Mouse (Mus musculus): ENCODE measurements around the gene Foxo1.
A peak's percentile ranks its signal among the peaks of the same experiment; 100 is the strongest.

The Foxo1 gene

GRCm38 (mm10) chr3:52267652-52268486 lies at the start of gene Foxo1:
Gene Foxo1, plus strand, starts transcription at chr3:52268336.
- peak; percentile 91 to 93 for DNase-seq

- no peak for DNase-seq
These were observed 49.3 kb upstream of the Foxo1 start for GRCm38 (mm10) chr3:52218864-52219263.

DNA sequence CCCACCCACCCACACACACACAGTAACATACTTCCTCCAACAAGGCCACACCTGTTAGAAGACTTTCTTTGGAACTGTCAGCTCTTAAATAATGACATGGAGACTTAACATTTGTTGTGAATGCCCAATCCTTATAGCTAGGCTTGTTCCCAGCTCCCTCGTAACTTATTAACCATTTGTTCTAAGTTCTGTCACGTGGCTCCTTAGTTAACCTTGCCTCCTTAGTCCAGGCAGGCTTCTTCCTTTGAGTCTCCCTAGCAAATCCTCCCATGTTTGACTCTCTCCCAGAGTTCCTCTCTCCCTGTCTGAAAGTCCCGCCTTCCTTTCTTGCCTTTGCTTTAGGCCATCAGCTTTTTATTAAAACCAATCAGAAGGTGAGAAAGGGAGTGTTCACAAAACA lies 47.1 kb upstream of the Foxo1 start:
- DNase-seq = no peak

- no peak for DNase-seq
These were observed 46.2 kb upstream of the Foxo1 start for GRCm38 (mm10) chr3:52221931-52222330.

GRCm38 (mm10) chr3:52236488-52236887 lies 31.6 kb upstream of the Foxo1 start:
- DNase-seq = no peak

GRCm38 (mm10) chr3:52237136-52237535 lies 31.0 kb upstream of the Foxo1 start:
- DNase-seq = no peak

DNA sequence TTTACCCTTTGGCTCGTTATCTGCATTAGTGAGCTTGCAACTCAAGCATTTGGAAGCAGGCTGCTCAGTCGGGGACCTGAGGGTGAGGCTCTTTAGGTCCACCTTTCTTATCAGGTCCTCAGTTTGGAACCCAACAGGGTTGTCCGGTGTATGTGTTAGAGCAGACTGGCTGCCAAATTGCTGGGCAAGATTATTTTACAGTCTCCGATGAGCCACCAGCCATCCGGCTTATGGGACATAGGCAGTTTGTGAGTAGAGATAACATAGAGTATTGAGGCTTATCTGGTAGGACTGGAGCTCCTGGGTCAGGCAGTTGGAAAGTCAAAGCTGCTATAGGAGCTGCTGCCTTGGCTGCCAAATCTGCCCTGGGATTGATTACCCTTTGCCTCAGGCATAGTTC lies 27.1 kb upstream of the Foxo1 start:
- no peak for DNase-seq

- peak; percentile 32 to 52 for DNase-seq
These were observed 25.6 kb upstream of the Foxo1 start for GRCm38 (mm10) chr3:52242457-52243105.

GRCm38 (mm10) chr3:52243271-52244021 lies 24.7 kb upstream of the Foxo1 start:
- peak; percentile 27 to 39 for DNase-seq

GRCm38 (mm10) chr3:52245996-52246830 lies 21.9 kb upstream of the Foxo1 start:
- no peak for DNase-seq

DNA sequence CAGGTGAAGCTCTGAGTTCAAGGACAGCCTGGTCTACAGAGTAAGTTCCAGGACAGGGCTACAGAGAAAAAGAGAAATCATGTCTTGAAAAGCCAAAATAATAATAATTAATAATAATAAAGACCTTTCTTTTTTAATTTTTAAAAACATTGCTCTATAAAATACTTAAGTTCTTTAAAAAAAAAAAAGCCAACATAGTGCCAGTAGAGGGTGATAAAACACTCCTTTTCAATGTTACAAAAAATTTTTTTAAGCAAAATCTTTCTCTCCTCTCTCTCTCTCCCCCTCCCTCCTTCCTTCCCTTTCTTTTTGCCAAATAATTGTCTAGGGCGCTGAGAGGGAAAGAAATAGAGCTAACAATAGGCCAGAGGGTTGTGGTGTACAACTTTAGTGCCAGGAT lies 17.0 kb upstream of the Foxo1 start:
- DNase-seq = no peak

- peak; percentile 34 to 48 for DNase-seq
These were observed 14.3 kb upstream of the Foxo1 start for GRCm38 (mm10) chr3:52253656-52254461.

GRCm38 (mm10) chr3:52254496-52254895 lies 13.6 kb upstream of the Foxo1 start:
- no peak for DNase-seq

DNA sequence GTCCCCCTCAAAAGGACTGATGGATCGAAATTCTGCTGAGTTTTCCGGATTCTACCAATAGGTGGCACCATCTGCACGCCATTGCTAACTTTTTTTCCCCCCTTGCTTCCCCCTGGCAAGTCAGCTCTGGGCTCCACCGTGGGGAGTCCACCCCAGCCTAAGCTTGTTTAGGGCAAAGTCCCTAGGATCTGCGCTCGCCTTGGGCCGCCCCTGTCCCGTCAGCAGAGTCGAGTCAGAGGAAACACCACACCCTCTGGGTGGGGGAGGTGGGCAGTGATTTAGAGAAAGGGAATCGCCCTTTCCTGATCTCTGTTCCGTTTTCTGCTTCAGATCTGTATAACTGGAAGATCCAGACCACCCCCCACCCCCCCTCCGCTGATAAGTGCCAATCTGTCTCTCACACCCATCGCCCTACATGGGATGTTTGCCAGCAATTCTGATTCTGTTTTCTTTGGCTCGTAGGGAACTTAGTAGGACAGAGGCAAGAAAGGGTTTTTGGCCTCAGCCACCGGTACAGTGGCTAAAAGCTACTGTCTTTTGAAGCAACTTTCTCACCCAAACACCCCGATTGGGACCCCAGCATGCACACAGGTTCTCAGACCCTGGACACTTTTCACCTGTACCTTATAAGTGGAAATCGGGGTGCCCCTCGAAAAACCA lies 10.2 kb upstream of the Foxo1 start:
- DNase-seq = peak; percentile 52 to 61

- DNase-seq = no peak
These were observed 9.6 kb upstream of the Foxo1 start for GRCm38 (mm10) chr3:52258532-52258931.

- DNase-seq = peak; percentile 76 to 80
These were observed 5.5 kb upstream of the Foxo1 start for GRCm38 (mm10) chr3:52262431-52263161.

- DNase-seq = no peak
These were observed 3.8 kb upstream of the Foxo1 start for GRCm38 (mm10) chr3:52264354-52264753.

GRCm38 (mm10) chr3:52266606-52267160 lies 1.5 kb upstream of the Foxo1 start:
- peak in 1 of 2 experiments; percentile 18 for DNase-seq

DNA sequence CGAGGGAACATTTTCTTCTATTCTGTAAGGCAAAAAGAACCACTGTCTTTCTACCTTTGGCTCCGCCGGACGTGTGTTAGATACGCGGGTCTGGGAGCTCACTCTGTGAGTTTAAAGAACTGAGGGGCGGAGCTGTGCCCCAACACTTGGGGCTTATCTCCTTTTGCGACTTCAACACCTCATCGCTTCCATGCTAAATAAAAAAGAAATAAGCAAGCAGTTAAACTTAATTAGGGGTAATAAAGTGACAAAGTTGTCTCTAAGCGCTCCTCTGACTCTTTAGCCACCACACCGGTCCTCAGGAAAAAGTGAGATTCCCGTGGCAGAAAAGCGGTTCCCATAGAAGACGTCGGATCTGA lies 864 bp upstream of the Foxo1 start:
- DNase-seq = peak; percentile 50 to 60

- no peak for DNase-seq
These were observed 276 bp downstream of the Foxo1 start for GRCm38 (mm10) chr3:52268487-52268736.
